Mouse (Mus musculus) liver, embryonic 11.5 days (tissue): ENCODE data around the gene Slc44a4. TPM values are rescaled to one million over a fixed set of nuclear protein-coding genes. Genes with fewer than 3 reads are reported as not detected.

ENCODE experiments used
- ATAC-seq: fragments of 200-750 bp; cut with Nextera tagmentation; replicated peaks from 2 replicates; pipeline ENCODE4 v1.8.0; 2017; ENCODE audit warnings: moderate number of reproducible peaks, mild to moderate bottlenecking, moderate TSS enrichment, moderate library complexity; ENCODE audit not compliant: low FRiP score
- DNase-seq: peaks from one replicate; pipeline ENCODE4 v3.0.0-alpha.2; 2017; ENCODE audit warnings: low spot score
- H3K27ac ChIP-seq: fragments of 300-500 bp; sonication (generic); 2 replicates; pipeline ENCODE4 v1.5.1; 2014; ENCODE audit warnings: mild to moderate bottlenecking, low read depth, low read length, control low read depth
- H3K27me3 ChIP-seq: fragments of 300-500 bp; sonication (generic); replicated peaks from 2 replicates; pipeline ENCODE4 v1.6.1; 2014; ENCODE audit warnings: low read length, mixed read lengths; ENCODE audit not compliant: control insufficient read depth, insufficient read depth
- H3K36me3 ChIP-seq: fragments of 300-500 bp; sonication (generic); 2 replicates; pipeline ENCODE4 v1.6.1; 2014; ENCODE audit warnings: mild to moderate bottlenecking, low read length, moderate library complexity, mixed read lengths; ENCODE audit not compliant: control insufficient read depth, insufficient read depth
- H3K4me1 ChIP-seq: fragments of 300-500 bp; sonication (generic); replicated peaks from 2 replicates; pipeline ENCODE4 v1.6.1; 2014; ENCODE audit warnings: low read length, mixed read lengths; ENCODE audit not compliant: control insufficient read depth, insufficient read depth
- H3K4me2 ChIP-seq: fragments of 300-500 bp; sonication (generic); 2 replicates; pipeline ENCODE4 v1.6.1; 2014; ENCODE audit warnings: mild to moderate bottlenecking, control low read depth, moderate library complexity
- H3K4me3 ChIP-seq: fragments of 300-500 bp; sonication (generic); 2 replicates; pipeline ENCODE4 v1.5.1; 2014; ENCODE audit warnings: low read depth, low read length, control low read depth
- H3K9ac ChIP-seq: fragments of 300-500 bp; sonication (generic); 2 replicates; pipeline ENCODE4 v1.6.1; 2014; ENCODE audit warnings: low read depth, low read length, control low read depth
- H3K9me3 ChIP-seq: fragments of 300-500 bp; sonication (generic); 2 replicates; pipeline ENCODE4 v1.6.1; 2016; ENCODE audit warnings: low read length, inconsistent platforms, mixed read lengths; ENCODE audit not compliant: control insufficient read depth
- WGBS: fragments of 180-500 bp; shearing (Covaris S2); extraction: QIAGEN DNeasy Blood & Tissue Kit; methylation state at CpG from one replicate; pipeline ENCODE4 v1.1.7; 2014; 5-methylcytosine and 5-hydroxymethylcytosine counted together
- polyA plus RNA-seq: library from polyadenylated mRNA; unstranded; fragments of >200 nt; fragmentation: Nextera tagmentation; extraction: Ambion mirVana; gene quantifications from 2 replicates; pipeline ENCODE4 v1.2.1, GENCODE M21; 2014

The Slc44a4 gene
- polyA plus RNA-seq, 1 experiment from 2014 or later, result 1.3 TPM

GRCm38 (mm10) chr17:34902895-34903294, 11.4 kb upstream of the Slc44a4 start:
- Histone ChIP-seq H3K36me3 (peaks cover 38% of the 10 kb centered on the region), H3K9ac (no peak overlapping the region), H3K4me1 (peaks cover under 1% of the 10 kb centered on the region; the same call in 1 of the 2 replicates), H3K4me3 (no peak overlapping the region), H3K27me3 (no peaks in the 10 kb centered on the region), H3K4me2 (no peak overlapping the region), H3K27ac (no peak overlapping the region), H3K9me3 (no peaks in the 10 kb centered on the region)
- DNase-seq (no peak), ATAC-seq (no peak)
- 81% methylated on average over 9 of the region's 9 CpGs for WGBS

GRCm38 (mm10) chr17:34910982-34911381, 3.3 kb upstream of the Slc44a4 start:
- Histone ChIP-seq H3K4me3 (no peak overlapping the region), H3K27ac (no peak overlapping the region; the same call in 1 of the 2 replicates), H3K9ac (no peak overlapping the region), H3K4me1 (peaks cover 10% of the 10 kb centered on the region), H3K4me2 (no peak overlapping the region), H3K36me3 (peaks cover 70% of the 10 kb centered on the region), H3K9me3 (no peaks in the 10 kb centered on the region), H3K27me3 (no peaks in the 10 kb centered on the region)
- WGBS, result 87% methylated on average over 10 of the region's 10 CpGs
- no peak for ATAC-seq
- DNase-seq, result no peak

- Histone ChIP-seq H3K36me3 (peaks cover 61% of the 10 kb centered on the region), H3K4me3 (no peak overlapping the region)
- 49% methylated on average over 5 of the region's 5 CpGs for WGBS
Measured at GRCm38 (mm10) chr17:34911945-34912351, 2.3 kb upstream of the Slc44a4 start.

DNA sequence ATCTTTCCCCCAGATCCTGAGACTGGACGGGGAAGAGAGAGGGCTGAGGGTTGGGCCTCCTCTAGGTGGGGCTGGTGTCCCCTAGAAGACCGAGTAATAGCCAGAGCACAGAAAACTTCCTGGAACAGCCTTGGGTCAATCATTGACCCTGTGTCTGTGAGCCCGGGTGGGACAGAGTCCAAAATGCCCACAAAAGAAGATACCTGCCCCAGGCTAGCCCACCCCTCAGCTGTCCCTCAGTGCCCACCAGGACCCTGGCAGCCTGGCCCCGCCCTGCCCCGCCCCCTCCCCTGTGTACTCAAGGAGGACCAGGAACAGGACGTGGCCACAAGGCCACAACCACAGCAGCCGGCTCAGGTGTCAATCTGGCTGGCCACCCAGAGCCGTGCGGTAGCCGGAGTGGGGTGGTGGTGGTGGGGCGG, 1.2 kb downstream of the Slc44a4 start:
- 0 out of 2 replicates have a peak overlapping the region, but pooled peaks have one; percentile 4 for H3K9ac ChIP-seq
- peak overlapping the region; percentile 28; the same call in 1 of the 2 replicates for H3K4me2 ChIP-seq
- H3K27ac ChIP-seq, result peak overlapping the region; percentile 45
- H3K27me3 ChIP-seq, result no peaks in the 10 kb centered on the region
- DNase-seq, result peak; percentile 55
- H3K4me1 ChIP-seq, result peaks cover 10% of the 10 kb centered on the region
- peaks cover 34% of the 10 kb centered on the region for H3K36me3 ChIP-seq
- ATAC-seq, result no peak; the same call in 1 of the 2 replicates
- H3K4me3 ChIP-seq, result no peak overlapping the region
- 13% methylated on average over 11 of the region's 11 CpGs for WGBS
- H3K9me3 ChIP-seq, result no peaks in the 10 kb centered on the region

More at GRCm38 (mm10) chr17:34911945-34912351, 2.3 kb upstream of the Slc44a4 start:
- peaks cover 10% of the 10 kb centered on the region for H3K4me1 ChIP-seq
- no peak overlapping the region for H3K27ac ChIP-seq
- H3K27me3 ChIP-seq, result no peaks in the 10 kb centered on the region
- no peak overlapping the region for H3K9ac ChIP-seq
- H3K9me3 ChIP-seq, result no peaks in the 10 kb centered on the region
- ATAC-seq (peak; percentile 61), DNase-seq (peak; percentile 81)
- no peak overlapping the region for H3K4me2 ChIP-seq

- Histone ChIP-seq H3K27me3 (no peaks in the 10 kb centered on the region), H3K4me3 (no peak overlapping the region), H3K4me1 (peaks cover 10% of the 10 kb centered on the region), H3K4me2 (no peak overlapping the region), H3K9ac (no peak overlapping the region), H3K27ac (no peak overlapping the region), H3K9me3 (no peaks in the 10 kb centered on the region), H3K36me3 (peaks cover 25% of the 10 kb centered on the region)
- ATAC-seq (no peak), DNase-seq (no peak)
- WGBS, result 80% methylated on average over 5 of the region's 5 CpGs
Measured at GRCm38 (mm10) chr17:34916316-34916715, 2.0 kb downstream of the Slc44a4 start.

- Histone ChIP-seq H3K9me3 (no peaks in the 10 kb centered on the region), H3K4me3 (no peak overlapping the region), H3K4me1 (peaks cover 10% of the 10 kb centered on the region), H3K4me2 (no peak overlapping the region), H3K36me3 (peaks cover 16% of the 10 kb centered on the region), H3K27me3 (no peaks in the 10 kb centered on the region), H3K27ac (no peak overlapping the region), H3K9ac (no peak overlapping the region)
- no peak for DNase-seq
- no peak for ATAC-seq
- WGBS, result 70% methylated on average over 9 of the region's 9 CpGs
Measured at GRCm38 (mm10) chr17:34917188-34917587, 2.9 kb downstream of the Slc44a4 start.

DNA sequence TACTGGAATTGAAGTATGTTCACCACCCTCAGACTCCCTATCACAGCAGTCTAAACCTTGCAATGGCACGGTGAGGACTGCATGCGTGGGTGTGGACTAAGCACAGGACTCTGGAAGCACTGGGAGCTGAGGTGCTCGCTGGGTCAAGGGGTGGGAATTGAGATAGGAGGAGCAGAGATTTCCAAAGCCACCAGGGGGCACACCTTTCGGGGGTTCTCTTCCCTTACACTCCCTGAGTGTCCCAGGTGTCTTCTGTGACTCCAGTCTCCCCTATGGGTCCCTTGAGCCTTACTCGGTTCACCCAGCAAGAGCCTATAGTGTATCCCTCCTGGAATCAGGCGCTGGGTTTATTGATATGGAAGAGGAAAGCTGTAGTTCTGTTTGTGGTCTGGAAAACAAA, 8.7 kb downstream of the Slc44a4 start:
- Histone ChIP-seq H3K36me3 (no peaks in the 10 kb centered on the region), H3K27ac (no peak overlapping the region), H3K27me3 (no peaks in the 10 kb centered on the region), H3K9ac (no peak overlapping the region), H3K4me2 (no peak overlapping the region), H3K4me3 (no peak overlapping the region), H3K9me3 (no peaks in the 10 kb centered on the region), H3K4me1 (no peaks in the 10 kb centered on the region)
- WGBS, result 42% methylated on average over 6 of the region's 6 CpGs
- DNase-seq (no peak), ATAC-seq (no peak)

DNA sequence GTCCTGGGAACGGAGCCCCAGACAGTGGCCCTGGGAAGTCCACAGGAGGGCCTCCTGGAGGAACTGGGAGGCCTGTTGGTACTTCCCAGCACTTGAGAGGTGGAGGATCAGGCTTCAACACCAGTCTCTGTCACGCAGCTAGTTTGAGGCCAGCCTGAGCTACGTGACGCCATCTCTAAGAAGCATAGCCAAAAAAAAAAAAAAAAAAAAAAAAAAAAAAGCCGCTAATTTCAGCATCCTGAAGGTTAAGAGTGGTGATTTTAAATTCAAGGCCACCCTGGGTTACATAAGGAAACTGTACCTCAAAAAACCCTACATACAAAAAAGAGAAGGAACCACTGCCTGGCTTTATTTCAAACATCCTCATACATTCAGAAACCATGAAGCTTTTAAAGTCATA, 10.0 kb downstream of the Slc44a4 start:
- Histone ChIP-seq H3K9me3 (no peaks in the 10 kb centered on the region), H3K4me1 (no peaks in the 10 kb centered on the region), H3K36me3 (no peaks in the 10 kb centered on the region), H3K27me3 (no peaks in the 10 kb centered on the region), H3K27ac (no peak overlapping the region), H3K4me3 (no peak overlapping the region), H3K9ac (no peak overlapping the region), H3K4me2 (no peak overlapping the region)
- WGBS, result 70% methylated on average over 5 of the region's 5 CpGs
- DNase-seq (no peak), ATAC-seq (no peak)

DNA sequence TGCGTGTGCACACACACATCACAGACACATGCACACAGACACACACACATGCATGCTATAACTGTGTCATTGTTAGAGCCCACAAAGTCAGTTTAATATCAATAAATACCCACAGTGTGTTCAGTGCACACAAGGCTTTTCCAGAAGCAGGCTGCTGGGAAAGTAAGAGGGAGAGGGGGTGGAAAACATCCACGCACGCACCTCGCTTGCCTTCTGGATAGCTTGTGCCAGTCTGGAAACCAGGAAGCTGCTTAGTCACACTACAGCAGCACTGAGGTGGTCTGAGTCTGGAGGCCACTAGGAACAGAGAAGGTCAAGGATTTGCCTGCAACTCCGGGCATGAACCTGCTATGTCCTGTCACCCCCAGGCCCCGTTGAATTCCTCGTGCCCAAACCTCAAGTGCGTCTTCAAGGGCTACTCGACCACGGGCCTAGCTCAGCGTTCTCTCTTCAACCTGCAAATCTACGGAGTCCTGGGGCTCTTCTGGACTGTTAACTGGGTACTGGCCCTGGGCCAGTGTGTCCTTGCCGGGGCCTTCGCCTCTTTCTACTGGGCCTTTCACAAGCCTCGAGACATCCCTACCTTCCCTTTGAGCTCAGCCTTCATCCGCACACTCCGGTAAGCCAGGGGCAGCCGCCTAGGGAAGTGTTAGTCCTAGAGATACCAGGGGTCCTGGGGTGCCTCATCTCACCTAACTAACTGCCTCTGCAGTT, 13.2 kb downstream of the Slc44a4 start:
- Histone ChIP-seq H3K9me3 (no peaks in the 10 kb centered on the region), H3K27ac (no peak overlapping the region), H3K9ac (no peak overlapping the region), H3K4me1 (peaks cover 5% of the 10 kb centered on the region), H3K36me3 (no peaks in the 10 kb centered on the region; the same call in 1 of the 2 replicates), H3K4me2 (no peak overlapping the region), H3K4me3 (no peak overlapping the region), H3K27me3 (no peaks in the 10 kb centered on the region)
- 80% methylated on average over 18 of the region's 18 CpGs for WGBS
- ATAC-seq, result no peak
- DNase-seq, result no peak
